Mouse (Mus musculus): ENCODE data around the gene Hist1h2bb.

Gene Hist1h2bb

GRCm38 (mm10) chr13:23728472-23729191 lies 17.9 kb upstream of the Hist1h2bb start:
- DNase-seq (ENCODE audit: low read depth, low spot score) = no peak

GRCm38 (mm10) chr13:23729192-23729525 lies 17.4 kb upstream of the Hist1h2bb start:
- no peak for DNase-seq (ENCODE audit: low read depth, low spot score)

GRCm38 (mm10) chr13:23729706-23730105 lies 16.8 kb upstream of the Hist1h2bb start:
- DNase-seq (ENCODE audit: low read depth, low spot score) = no peak

GRCm38 (mm10) chr13:23730479-23730878 lies 16.1 kb upstream of the Hist1h2bb start:
- no peak for DNase-seq (ENCODE audit: low read depth, low spot score)

- no peak for DNase-seq (ENCODE audit: low read depth, low spot score)
These were observed 14.3 kb upstream of the Hist1h2bb start for GRCm38 (mm10) chr13:23732156-23732804.

GRCm38 (mm10) chr13:23737091-23737490 lies 9.4 kb upstream of the Hist1h2bb start:
- DNase-seq (ENCODE audit: low read depth, low spot score) = no peak

- no peak for DNase-seq (ENCODE audit: low read depth, low spot score)
These were observed 8.5 kb upstream of the Hist1h2bb start for GRCm38 (mm10) chr13:23738041-23738440.

- no peak for DNase-seq (ENCODE audit: low read depth, low spot score)
These were observed 7.9 kb upstream of the Hist1h2bb start, which contains the start of gene Hist1h1c for GRCm38 (mm10) chr13:23738677-23739068. Gene Hist1h1c, plus strand, starts transcription at chr13:23738808.

GRCm38 (mm10) chr13:23739069-23739921 lies 7.2 kb upstream of the Hist1h2bb start:
- no peak for DNase-seq (ENCODE audit: low read depth, low spot score)

GRCm38 (mm10) chr13:23739922-23740252 lies 6.6 kb upstream of the Hist1h2bb start:
- DNase-seq (ENCODE audit: low read depth, low spot score) = no peak

- DNase-seq (ENCODE audit: low read depth, low spot score) = no peak
These were observed 6.2 kb upstream of the Hist1h2bb start for GRCm38 (mm10) chr13:23740256-23740840.

- no peak for DNase-seq (ENCODE audit: low read depth, low spot score)
These were observed 5.6 kb upstream of the Hist1h2bb start for GRCm38 (mm10) chr13:23740910-23741309.

- DNase-seq (ENCODE audit: low read depth, low spot score) = no peak
These were observed 4.5 kb upstream of the Hist1h2bb start for GRCm38 (mm10) chr13:23742007-23742406.

GRCm38 (mm10) chr13:23743215-23743614 lies 3.3 kb upstream of the Hist1h2bb start:
- DNase-seq (ENCODE audit: low read depth, low spot score) = no peak

- DNase-seq (ENCODE audit: low read depth, low spot score) = no peak
These were observed 2.6 kb upstream of the Hist1h2bb start for GRCm38 (mm10) chr13:23743963-23744362.

GRCm38 (mm10) chr13:23744421-23745380 lies 1.8 kb upstream of the Hist1h2bb start:
- DNase-seq (ENCODE audit: low read depth, low spot score) = no peak

GRCm38 (mm10) chr13:23745381-23746161 lies 963 bp upstream of the Hist1h2bb start, which contains the start of gene Hist1h3c:
Gene Hist1h3c, minus strand, starts transcription at chr13:23745602.
- DNase-seq (ENCODE audit: low read depth, low spot score) = no peak

GRCm38 (mm10) chr13:23747081-23747891 lies 752 bp downstream of the Hist1h2bb start:
- no peak for DNase-seq (ENCODE audit: low read depth, low spot score)

- no peak for DNase-seq (ENCODE audit: low read depth, low spot score)
These were observed 1.4 kb downstream of the Hist1h2bb start for GRCm38 (mm10) chr13:23747892-23748288.

Measured in WW6 (cell line).